7 mouse cellular contexts compared by ENCODE assay signal in the genomic region with DNA sequence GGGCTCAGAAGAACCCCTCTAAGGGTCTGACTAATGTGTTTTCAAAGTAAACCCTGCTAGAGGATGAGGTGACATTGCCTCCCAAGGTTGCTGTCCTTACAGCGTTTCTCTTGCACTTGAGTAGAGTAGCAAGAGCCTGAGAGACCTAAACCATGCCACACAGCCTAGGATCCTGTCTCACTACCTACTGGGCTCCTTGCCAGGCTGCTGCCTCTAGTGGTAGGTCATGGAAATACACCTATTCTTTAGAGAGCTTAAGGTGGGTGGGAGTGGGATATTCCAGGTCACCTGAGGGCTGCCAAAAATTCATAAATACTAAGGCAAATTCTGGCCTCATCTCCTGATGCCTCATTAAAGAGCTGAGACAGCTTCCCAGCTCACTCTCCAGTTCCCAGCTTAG.
DNase-seq lines count a peak whose midpoint lies in the region; ATAC-seq lines count a peak whose summit lies in the region.

No protein-coding gene starts in this region.

- no peak overlapping the region for H3K9ac ChIP-seq in embryonic facial prominence, embryonic 11.5 days (replicated peaks; ENCODE audit: low read length)
- no peak overlapping the region for H3K9ac ChIP-seq in forebrain, embryonic 16.5 days (replicated peaks; ENCODE audit: low read depth, low read length)

- no peak overlapping the region for H3K4me2 ChIP-seq in embryonic facial prominence, embryonic 11.5 days (ENCODE audit: low read depth, low read length)
- no peak overlapping the region for H3K4me2 ChIP-seq in forebrain, embryonic 16.5 days (ENCODE audit: low read length)

- no peak overlapping the region for H3K27ac ChIP-seq in embryonic facial prominence, embryonic 11.5 days (replicated peaks; ENCODE audit: low read depth, low read length)
- H3K27ac ChIP-seq in forebrain, embryonic 16.5 days (ENCODE audit: low read length), result no peak overlapping the region

- no peaks in the 10 kb centered on the region for H3K4me1 ChIP-seq in embryonic facial prominence, embryonic 11.5 days (ENCODE audit: control insufficient read depth, insufficient read depth, low read length)
- H3K4me1 ChIP-seq in forebrain, embryonic 16.5 days (replicated peaks; ENCODE audit: control insufficient read depth, insufficient read depth, low read length), result peaks cover 18% of the 10 kb centered on the region

- intact Hi-C loops in left cerebral cortex, postnatal 4 days (cut with DNase I), result no loop called here

- 52% methylated on average over 1 of the region's 1 CpGs for WGBS in embryonic facial prominence, embryonic 11.5 days
- WGBS in forebrain, embryonic 16.5 days, result 62% methylated on average over 1 of the region's 1 CpGs

- H3K27me3 ChIP-seq in embryonic facial prominence, embryonic 11.5 days (ENCODE audit: control insufficient read depth, insufficient read depth, low read length), result no peaks in the 10 kb centered on the region
- H3K27me3 ChIP-seq in forebrain, embryonic 16.5 days (replicated peaks; ENCODE audit: control insufficient read depth, insufficient read depth, low read length), result no peaks in the 10 kb centered on the region

- no peaks in the 10 kb centered on the region for H3K36me3 ChIP-seq in embryonic facial prominence, embryonic 11.5 days (replicated peaks; ENCODE audit: control insufficient read depth, insufficient read depth, low read depth, low read length)
- H3K36me3 ChIP-seq in forebrain, embryonic 16.5 days (ENCODE audit: control insufficient read depth, insufficient read depth), result no peaks in the 10 kb centered on the region

- ATAC-seq in embryonic facial prominence, embryonic 11.5 days (replicated peaks; ENCODE audit: insufficient number of reproducible peaks, low FRiP score, low TSS enrichment, low read depth), result no peak
- ATAC-seq in forebrain, embryonic 16.5 days, result no peak

- no peaks in the 10 kb centered on the region for H3K9me3 ChIP-seq in embryonic facial prominence, embryonic 11.5 days (replicated peaks; ENCODE audit: control insufficient read depth, low read length)
- H3K9me3 ChIP-seq in forebrain, embryonic 16.5 days (ENCODE audit: control insufficient read depth, low read length), result no peaks in the 10 kb centered on the region

- no peak overlapping the region for H3K4me3 ChIP-seq in embryonic facial prominence, embryonic 11.5 days (ENCODE audit: low read depth, low read length)
- H3K4me3 ChIP-seq in forebrain, embryonic 16.5 days (replicated peaks; ENCODE audit: low read length), result no peak overlapping the region

- peak; percentile 64 for DNase-seq in left cerebral cortex, postnatal 4 days
- no peak for DNase-seq in left cerebral cortex, adult 9 months (ENCODE audit: low spot score in 2 of 2)
- peak; percentile 81 for DNase-seq in ES-CJ7 (ENCODE audit: low read depth, low spot score)
- DNase-seq in ZHBTc4 (ENCODE audit: low read depth, low spot score), result peak; percentile 85
- peak; percentile 63 for DNase-seq in embryonic facial prominence, embryonic 11.5 days (ENCODE audit: low spot score)
- peak; percentile 77 for DNase-seq in lung, postnatal 36 days

Comparison
In these comparisons a context has a peak if more than half of its experiments do, and no peak if none do; other contexts are left out.
1. DNase-seq: peak in left cerebral cortex, postnatal 4 days (single experiment), ES-CJ7 (single experiment), ZHBTc4 (single experiment), embryonic facial prominence, embryonic 11.5 days (single experiment) and lung, postnatal 36 days (single experiment); none in left cerebral cortex, adult 9 months (0 of 2).